Mouse (Mus musculus): ENCODE results near the gene Aldh16a1. TPM values are rescaled to one million over a fixed set of nuclear protein-coding genes. Genes with fewer than 3 reads are reported as not detected.

The Aldh16a1 gene
- polyA plus RNA-seq, 1 experiment = 36.9 TPM

GRCm38 (mm10) chr7:45195341-45196175 lies 41.2 kb upstream of the Aldh16a1 start:
- Histone ChIP-seq H3K27ac (ENCODE audit: insufficient read depth, low read length) (no peak overlapping the region), H3K4me1 (ENCODE audit: control insufficient read depth, insufficient read depth, low read length) (no peaks in the 10 kb centered on the region), H3K9me3 (replicated peaks; ENCODE audit: control insufficient read depth, insufficient read depth, low read length, poor library complexity, severe bottlenecking) (no peaks in the 10 kb centered on the region), H3K9ac (ENCODE audit: low read depth, poor library complexity, severe bottlenecking) (no peak overlapping the region), H3K36me3 (ENCODE audit: control insufficient read depth, insufficient read depth, low read length, poor library complexity, severe bottlenecking) (no peaks in the 10 kb centered on the region), H3K27me3 (ENCODE audit: control insufficient read depth, insufficient read depth, low read length, poor library complexity, severe bottlenecking) (no peaks in the 10 kb centered on the region), H3K4me3 (ENCODE audit: low read depth, low read length) (no peak overlapping the region)
- TF ChIP-seq CTCF (IDR thresholded peaks at IDR 0.05; ENCODE audit: low read depth, low read length) = no peak
- no peak for TF ChIP-seq EP300 (IDR thresholded peaks at IDR 0.05; ENCODE audit: insufficient read depth, low read depth, low read length)
- TF ChIP-seq POLR2A (IDR thresholded peaks at IDR 0.05; ENCODE audit: insufficient read depth, low read length) = no peak

GRCm38 (mm10) chr7:45193871-45194785 lies 39.7 kb upstream of the Aldh16a1 start:
- no peak for TF ChIP-seq POLR2A (IDR thresholded peaks at IDR 0.05; ENCODE audit: insufficient read depth, low read length)
- TF ChIP-seq EP300 (IDR thresholded peaks at IDR 0.05; ENCODE audit: insufficient read depth, low read depth, low read length) = no peak
- no peak for TF ChIP-seq CTCF (IDR thresholded peaks at IDR 0.05; ENCODE audit: low read depth, low read length)
- Histone ChIP-seq H3K4me3 (ENCODE audit: low read depth, low read length) (no peak overlapping the region), H3K9ac (ENCODE audit: low read depth, poor library complexity, severe bottlenecking) (no peak overlapping the region), H3K4me1 (ENCODE audit: control insufficient read depth, insufficient read depth, low read length) (no peaks in the 10 kb centered on the region), H3K36me3 (ENCODE audit: control insufficient read depth, insufficient read depth, low read length, poor library complexity, severe bottlenecking) (no peaks in the 10 kb centered on the region), H3K9me3 (replicated peaks; ENCODE audit: control insufficient read depth, insufficient read depth, low read length, poor library complexity, severe bottlenecking) (no peaks in the 10 kb centered on the region), H3K27me3 (ENCODE audit: control insufficient read depth, insufficient read depth, low read length, poor library complexity, severe bottlenecking) (no peaks in the 10 kb centered on the region), H3K27ac (ENCODE audit: insufficient read depth, low read length) (no peak overlapping the region)

- Histone ChIP-seq H3K9me3 (replicated peaks; ENCODE audit: control insufficient read depth, insufficient read depth, low read length, poor library complexity, severe bottlenecking) (no peaks in the 10 kb centered on the region), H3K9ac (ENCODE audit: low read depth, poor library complexity, severe bottlenecking) (no peak overlapping the region), H3K27me3 (ENCODE audit: control insufficient read depth, insufficient read depth, low read length, poor library complexity, severe bottlenecking) (no peaks in the 10 kb centered on the region), H3K4me1 (ENCODE audit: control insufficient read depth, insufficient read depth, low read length) (no peaks in the 10 kb centered on the region), H3K36me3 (ENCODE audit: control insufficient read depth, insufficient read depth, low read length, poor library complexity, severe bottlenecking) (no peaks in the 10 kb centered on the region), H3K4me3 (ENCODE audit: low read depth, low read length) (no peak overlapping the region), H3K27ac (ENCODE audit: insufficient read depth, low read length) (no peak overlapping the region)
- TF ChIP-seq CTCF (IDR thresholded peaks at IDR 0.05; ENCODE audit: low read depth, low read length) (no peak), EP300 (IDR thresholded peaks at IDR 0.05; ENCODE audit: insufficient read depth, low read depth, low read length) (no peak), POLR2A (IDR thresholded peaks at IDR 0.05; ENCODE audit: insufficient read depth, low read length) (no peak)
Observed at GRCm38 (mm10) chr7:45193406-45193805, 39.0 kb upstream of the Aldh16a1 start.

- Histone ChIP-seq H3K9ac (ENCODE audit: low read depth, poor library complexity, severe bottlenecking) (no peak overlapping the region), H3K36me3 (ENCODE audit: control insufficient read depth, insufficient read depth, low read length, poor library complexity, severe bottlenecking) (no peaks in the 10 kb centered on the region), H3K4me1 (ENCODE audit: control insufficient read depth, insufficient read depth, low read length) (no peaks in the 10 kb centered on the region), H3K9me3 (replicated peaks; ENCODE audit: control insufficient read depth, insufficient read depth, low read length, poor library complexity, severe bottlenecking) (no peaks in the 10 kb centered on the region), H3K4me3 (ENCODE audit: low read depth, low read length) (no peak overlapping the region), H3K27me3 (ENCODE audit: control insufficient read depth, insufficient read depth, low read length, poor library complexity, severe bottlenecking) (no peaks in the 10 kb centered on the region), H3K27ac (ENCODE audit: insufficient read depth, low read length) (no peak overlapping the region)
- TF ChIP-seq EP300 (IDR thresholded peaks at IDR 0.05; ENCODE audit: insufficient read depth, low read depth, low read length) (no peak), POLR2A (IDR thresholded peaks at IDR 0.05; ENCODE audit: insufficient read depth, low read length) (no peak), CTCF (IDR thresholded peaks at IDR 0.05; ENCODE audit: low read depth, low read length) (no peak)
Observed at GRCm38 (mm10) chr7:45192585-45193310, 38.4 kb upstream of the Aldh16a1 start.

- Histone ChIP-seq H3K36me3 (ENCODE audit: control insufficient read depth, insufficient read depth, low read length, poor library complexity, severe bottlenecking) (no peaks in the 10 kb centered on the region), H3K9me3 (replicated peaks; ENCODE audit: control insufficient read depth, insufficient read depth, low read length, poor library complexity, severe bottlenecking) (no peaks in the 10 kb centered on the region), H3K4me1 (ENCODE audit: control insufficient read depth, insufficient read depth, low read length) (no peaks in the 10 kb centered on the region), H3K9ac (ENCODE audit: low read depth, poor library complexity, severe bottlenecking) (no peak overlapping the region), H3K27ac (ENCODE audit: insufficient read depth, low read length) (no peak overlapping the region), H3K27me3 (ENCODE audit: control insufficient read depth, insufficient read depth, low read length, poor library complexity, severe bottlenecking) (no peaks in the 10 kb centered on the region), H3K4me3 (ENCODE audit: low read depth, low read length) (no peak overlapping the region)
- TF ChIP-seq POLR2A (IDR thresholded peaks at IDR 0.05; ENCODE audit: insufficient read depth, low read length) = no peak
- TF ChIP-seq EP300 (IDR thresholded peaks at IDR 0.05; ENCODE audit: insufficient read depth, low read depth, low read length) = no peak
- TF ChIP-seq CTCF (IDR thresholded peaks at IDR 0.05; ENCODE audit: low read depth, low read length) = no peak
Observed at GRCm38 (mm10) chr7:45191803-45192363, 37.5 kb upstream of the Aldh16a1 start.
